Comparison of ENCODE assay signal across 8 mouse cellular contexts in genomic region chr11:88718766-88719595, GRCm38 (mm10). TPM values are rescaled to one million over a fixed set of nuclear protein-coding genes. Genes with fewer than 3 reads are reported as not detected.
A peak's percentile ranks its signal among the peaks of the same experiment; 100 is the strongest.
DNase-seq lines count a peak whose midpoint lies in the region; ATAC-seq and TF ChIP-seq lines count a peak whose summit lies in the region.

No protein-coding gene starts in this region.

- no peak for TF ChIP-seq EP300 in liver, postnatal 0 days (IDR thresholded peaks at IDR 0.05; ENCODE audit: low read depth)

- H3K4me1 ChIP-seq in liver, postnatal 0 days (ENCODE audit: insufficient read depth) = peaks cover 24% of the 10 kb centered on the region

- peak overlapping the region; percentile 97 for H3K4me3 ChIP-seq in liver, postnatal 0 days (ENCODE audit: low read depth, low read length)

- ATAC-seq in liver, postnatal 0 days = peak; percentile 41

- H3K27ac ChIP-seq in liver, postnatal 0 days (ENCODE audit: low read depth) = peak overlapping the region; percentile 98

- no peaks in the 10 kb centered on the region for H3K36me3 ChIP-seq in liver, postnatal 0 days (replicated peaks; ENCODE audit: insufficient read depth, low read length)

- no peak for TF ChIP-seq CTCF in liver, postnatal 0 days (IDR thresholded peaks at IDR 0.05; ENCODE audit: low read depth)

- 7% methylated on average over 38 of the region's 38 CpGs for WGBS in liver, postnatal 0 days (ENCODE audit: insufficient replicate concordance)

- DNase-seq in embryo, embryonic 10 days (ENCODE audit: low spot score) = peak; percentile 73
- no peak for DNase-seq in embryo, embryonic 9.5 days (ENCODE audit: extremely low spot score)
- DNase-seq in A20 (ENCODE audit: low read depth, low spot score) = peak; percentile 79
- DNase-seq in embryo, embryonic 11 days = peak; percentile 67
- DNase-seq in heart, postnatal 4 days = peak; percentile 69
- no peak for DNase-seq in liver, postnatal 0 days
- peak; percentile 68 to 70 for DNase-seq in spleen, postnatal 10 days (ENCODE audit: low spot score in 2 of 2)
- DNase-seq in cerebellum, adult 9-11 months = no peak

- H3K27me3 ChIP-seq in liver, postnatal 0 days (ENCODE audit: insufficient read depth, low read length) = no peaks in the 10 kb centered on the region

- H3K9ac ChIP-seq in liver, postnatal 0 days (replicated peaks) = peak overlapping the region; percentile 97

- H3K9me3 ChIP-seq in liver, postnatal 0 days (ENCODE audit: low read length) = no peaks in the 10 kb centered on the region

- H3K4me2 ChIP-seq in liver, postnatal 0 days (ENCODE audit: low read depth, low read length) = peak overlapping the region; percentile 99

RNA-seq across cellular contexts. Expression of gene Msi2, which starts 0.7 kb away (rescaled TPM):
- 100 to 1,000 TPM; 205 to 234 TPM for total RNA-seq in heart, postnatal 4 days (2021)
- 3.4 and 3.7 TPM in 2 replicates for polyA plus RNA-seq in liver, postnatal 0 days (2015; fragmentation: Nextera tagmentation; extraction: Ambion mirVana)

Comparison
In these comparisons a context has a peak if more than half of its experiments do, and no peak if none do; other contexts are left out.
1. DNase-seq: peak in embryo, embryonic 10 days (single experiment), A20 (single experiment), embryo, embryonic 11 days (single experiment), heart, postnatal 4 days (single experiment) and spleen, postnatal 10 days (2 of 2); none in embryo, embryonic 9.5 days (single experiment), liver, postnatal 0 days (single experiment) and cerebellum, adult 9-11 months (single experiment).